Mouse (Mus musculus) neural tube, embryonic 14.5 days (tissue): ENCODE data around the gene Smim6. TPM values are rescaled to one million over a fixed set of nuclear protein-coding genes. Genes with fewer than 3 reads are reported as not detected.
A peak's percentile ranks its signal among the peaks of the same experiment; 100 is the strongest.

Experiments
- ATAC-seq: fragments of 200-750 bp; cut with Nextera tagmentation; 2 replicates; pipeline ENCODE4 v1.8.0; 2017; ENCODE audit warnings: low read depth, mild to moderate bottlenecking, moderate TSS enrichment, moderate library complexity
- H3K27ac ChIP-seq: fragments of 300-500 bp; sonication (generic); 2 replicates; pipeline ENCODE4 v1.5.1; 2014; ENCODE audit warnings: low read depth, mild to moderate bottlenecking, control low read depth, low read length, moderate library complexity, mixed read lengths
- H3K27me3 ChIP-seq: fragments of 300-500 bp; sonication (generic); 2 replicates; pipeline ENCODE4 v1.6.1; 2014; ENCODE audit warnings: low read length; ENCODE audit not compliant: control insufficient read depth, insufficient read depth
- H3K36me3 ChIP-seq: fragments of 300-500 bp; sonication (generic); 2 replicates; pipeline ENCODE4 v1.6.1; 2014; ENCODE audit warnings: low read length, mixed read lengths; ENCODE audit not compliant: control insufficient read depth, insufficient read depth
- H3K4me1 ChIP-seq: fragments of 300-500 bp; sonication (generic); 2 replicates; pipeline ENCODE4 v1.6.1; 2014; ENCODE audit warnings: low read length; ENCODE audit not compliant: control insufficient read depth, insufficient read depth
- H3K4me2 ChIP-seq: fragments of 300-500 bp; sonication (generic); 2 replicates; pipeline ENCODE4 v1.6.1; 2014; ENCODE audit warnings: mild to moderate bottlenecking, low read depth, low read length, control low read depth
- H3K4me3 ChIP-seq: fragments of 300-500 bp; sonication (generic); 2 replicates; pipeline ENCODE4 v1.5.1; 2014; ENCODE audit warnings: low read depth, low read length, control low read depth, mixed read lengths
- H3K9ac ChIP-seq: fragments of 300-500 bp; sonication (generic); replicated peaks from 2 replicates; pipeline ENCODE4 v1.6.1; 2014; ENCODE audit warnings: low read depth, mild to moderate bottlenecking, control low read depth, low read length, mixed read lengths
- H3K9me3 ChIP-seq: fragments of 300-500 bp; sonication (generic); 2 replicates; pipeline ENCODE4 v1.6.1; 2016; ENCODE audit warnings: low read length; ENCODE audit not compliant: control insufficient read depth
- WGBS: fragments of 180-500 bp; shearing (Covaris S2); extraction: QIAGEN DNeasy Blood & Tissue Kit; methylation state at CpG from one replicate; pipeline ENCODE4 v1.1.7; 2014; 5-methylcytosine and 5-hydroxymethylcytosine counted together
- polyA plus RNA-seq: library from polyadenylated mRNA; unstranded; fragments of >200 nt; fragmentation: Nextera tagmentation; extraction: Ambion mirVana; gene quantifications from 2 replicates; pipeline ENCODE4 v1.2.1, GENCODE M21; 2014

The Smim6 gene
- polyA plus RNA-seq, 1 experiment from 2014 or later: 0.43 TPM

- Histone ChIP-seq H3K9ac (no peak overlapping the region), H3K4me3 (no peak overlapping the region), H3K9me3 (no peaks in the 10 kb centered on the region), H3K4me1 (no peaks in the 10 kb centered on the region), H3K36me3 (peaks cover 29% of the 10 kb centered on the region), H3K27me3 (no peaks in the 10 kb centered on the region), H3K27ac (no peak overlapping the region), H3K4me2 (no peak overlapping the region)
- WGBS: 87% methylated on average over 7 of the region's 7 CpGs
- ATAC-seq: no peak
These were observed 30.2 kb downstream of the Smim6 start for GRCm38 (mm10) chr11:115941980-115942379.

- WGBS: 96% methylated on average over 8 of the region's 8 CpGs
- H3K27ac ChIP-seq: no peak overlapping the region
- no peak overlapping the region for H3K4me3 ChIP-seq
- H3K4me1 ChIP-seq: no peaks in the 10 kb centered on the region
- no peak overlapping the region for H3K4me2 ChIP-seq
- no peaks in the 10 kb centered on the region for H3K9me3 ChIP-seq
- ATAC-seq: no peak
- H3K9ac ChIP-seq: no peak overlapping the region
- peaks cover 17% of the 10 kb centered on the region for H3K36me3 ChIP-seq
- no peaks in the 10 kb centered on the region for H3K27me3 ChIP-seq
These were observed 33.4 kb downstream of the Smim6 start for GRCm38 (mm10) chr11:115945247-115945646.

- peak overlapping the region; percentile 44; the same call in 1 of the 2 replicates for H3K27ac ChIP-seq
- peaks cover 13% of the 10 kb centered on the region for H3K36me3 ChIP-seq
These were observed 34.5 kb downstream of the Smim6 start for GRCm38 (mm10) chr11:115946221-115946828.

GRCm38 (mm10) chr11:115948316-115948715, 36.5 kb downstream of the Smim6 start:
- no peak for ATAC-seq
- H3K9ac ChIP-seq: no peak overlapping the region

More at GRCm38 (mm10) chr11:115946221-115946828, 34.5 kb downstream of the Smim6 start:
- Histone ChIP-seq H3K4me1 (no peaks in the 10 kb centered on the region), H3K9me3 (no peaks in the 10 kb centered on the region), H3K4me3 (no peak overlapping the region), H3K27me3 (no peaks in the 10 kb centered on the region), H3K9ac (no peak overlapping the region), H3K4me2 (no peak overlapping the region)
- WGBS: 86% methylated on average over 9 of the region's 9 CpGs
- no peak for ATAC-seq

GRCm38 (mm10) chr11:115950719-115951118, 38.9 kb downstream of the Smim6 start:
- H3K36me3 ChIP-seq: peaks cover 23% of the 10 kb centered on the region
- peak; percentile 82; the same call in 1 of the 2 replicates for ATAC-seq
- no peak overlapping the region for H3K4me2 ChIP-seq
- H3K9me3 ChIP-seq: no peaks in the 10 kb centered on the region
- H3K27me3 ChIP-seq: no peaks in the 10 kb centered on the region
- 0 out of 2 replicates have a peak, but pooled peaks cover 3% of the 10 kb centered on the region for H3K4me1 ChIP-seq
- 43% methylated on average over 2 of the region's 2 CpGs for WGBS
- peak overlapping the region; percentile 74 for H3K27ac ChIP-seq
- no peak overlapping the region for H3K9ac ChIP-seq
- no peak overlapping the region for H3K4me3 ChIP-seq

More at GRCm38 (mm10) chr11:115948316-115948715, 36.5 kb downstream of the Smim6 start:
- no peaks in the 10 kb centered on the region for H3K4me1 ChIP-seq
- WGBS: 89% methylated on average over 9 of the region's 9 CpGs
- H3K27me3 ChIP-seq: no peaks in the 10 kb centered on the region
- H3K9me3 ChIP-seq: no peaks in the 10 kb centered on the region
- peaks cover 18% of the 10 kb centered on the region for H3K36me3 ChIP-seq
- H3K4me3 ChIP-seq: no peak overlapping the region
- H3K4me2 ChIP-seq: no peak overlapping the region
- no peak overlapping the region for H3K27ac ChIP-seq

- no peak for ATAC-seq
- no peak overlapping the region for H3K4me3 ChIP-seq
- H3K9me3 ChIP-seq: no peaks in the 10 kb centered on the region
- no peak overlapping the region for H3K9ac ChIP-seq
- peak overlapping the region; percentile 39 for H3K27ac ChIP-seq
- H3K36me3 ChIP-seq: peaks cover 27% of the 10 kb centered on the region
- H3K4me2 ChIP-seq: no peak overlapping the region
- H3K4me1 ChIP-seq: 0 out of 2 replicates have a peak, but pooled peaks cover 3% of the 10 kb centered on the region
- H3K27me3 ChIP-seq: no peaks in the 10 kb centered on the region
- WGBS: 80% methylated on average over 5 of the region's 5 CpGs
These were observed 42.9 kb downstream of the Smim6 start for GRCm38 (mm10) chr11:115954712-115955111.

GRCm38 (mm10) chr11:115955195-115955858, 43.5 kb downstream of the Smim6 start:
- Histone ChIP-seq H3K27ac (peak overlapping the region; percentile 39), H3K4me2 (no peak overlapping the region), H3K9me3 (no peaks in the 10 kb centered on the region), H3K4me3 (no peak overlapping the region), H3K4me1 (0 out of 2 replicates have a peak, but pooled peaks cover 3% of the 10 kb centered on the region), H3K9ac (no peak overlapping the region), H3K27me3 (no peaks in the 10 kb centered on the region), H3K36me3 (peaks cover 31% of the 10 kb centered on the region)
- WGBS: 44% methylated on average over 10 of the region's 10 CpGs
- ATAC-seq: no peak

- no peak overlapping the region for H3K4me2 ChIP-seq
- H3K9ac ChIP-seq: no peak overlapping the region
- 15% methylated on average over 4 of the region's 4 CpGs for WGBS
- peak; percentile 73 for ATAC-seq
- peaks cover 40% of the 10 kb centered on the region for H3K36me3 ChIP-seq
- no peaks in the 10 kb centered on the region for H3K27me3 ChIP-seq
- H3K9me3 ChIP-seq: no peaks in the 10 kb centered on the region
- 0 out of 2 replicates have a peak, but pooled peaks cover 3% of the 10 kb centered on the region for H3K4me1 ChIP-seq
- no peak overlapping the region for H3K4me3 ChIP-seq
- H3K27ac ChIP-seq: 0 out of 2 replicates have a peak overlapping the region, but pooled peaks have one; percentile 62
These were observed 44.6 kb downstream of the Smim6 start for GRCm38 (mm10) chr11:115956453-115956852.

- Histone ChIP-seq H3K36me3 (peaks cover 47% of the 10 kb centered on the region), H3K4me3 (no peak overlapping the region), H3K9ac (no peak overlapping the region), H3K4me1 (0 out of 2 replicates have a peak, but pooled peaks cover 3% of the 10 kb centered on the region), H3K27me3 (no peaks in the 10 kb centered on the region), H3K4me2 (no peak overlapping the region), H3K27ac (no peak overlapping the region), H3K9me3 (no peaks in the 10 kb centered on the region)
- 54% methylated on average over 7 of the region's 7 CpGs for WGBS
- no peak for ATAC-seq
These were observed 46.2 kb downstream of the Smim6 start for GRCm38 (mm10) chr11:115957971-115958370.
